Mouse (Mus musculus): ENCODE results near the gene Taar3.

Gene Taar3

DNA sequence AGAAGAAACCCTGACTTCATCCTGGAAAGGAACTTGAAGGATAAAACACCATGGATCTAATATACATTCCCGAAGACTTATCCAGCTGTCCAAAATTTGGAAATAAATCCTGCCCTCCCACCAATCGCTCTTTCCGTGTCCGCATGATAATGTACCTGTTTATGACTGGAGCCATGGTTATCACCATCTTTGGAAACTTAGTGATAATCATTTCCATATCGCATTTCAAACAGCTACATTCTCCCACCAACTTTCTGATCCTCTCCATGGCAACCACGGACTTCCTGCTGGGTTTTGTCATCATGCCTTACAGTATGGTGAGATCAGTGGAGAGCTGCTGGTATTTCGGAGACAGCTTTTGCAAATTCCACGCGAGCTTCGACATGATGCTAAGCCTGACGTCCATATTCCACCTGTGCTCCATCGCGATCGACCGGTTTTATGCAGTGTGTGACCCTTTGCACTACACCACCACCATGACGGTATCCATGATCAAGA, at the start of gene Taar3:
Taar3 (plus strand) TSS at position 51 of the 498 bp plus-strand sequence.
- no peak for DNase-seq

DNA sequence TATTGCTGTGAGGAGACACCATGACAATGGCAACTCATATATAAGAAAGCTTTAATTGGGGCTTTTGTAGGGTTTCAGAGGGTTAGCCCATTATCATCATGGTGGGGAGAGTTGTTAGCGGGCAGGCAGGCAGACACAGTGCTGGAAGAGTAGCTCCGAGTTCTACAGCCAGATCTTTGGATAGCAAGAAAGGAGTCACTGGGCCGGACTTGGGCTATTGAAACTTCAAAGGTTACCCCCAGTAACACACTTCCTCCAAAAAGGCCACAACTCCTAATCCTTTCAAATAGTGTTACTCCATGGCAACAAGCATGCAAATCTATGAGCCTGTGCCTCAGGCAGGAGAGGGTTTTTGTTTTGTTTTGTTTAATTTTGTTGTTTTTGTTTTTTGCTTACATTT, 48.2 kb upstream of the Taar3 start:
- DNase-seq: no peak

DNA sequence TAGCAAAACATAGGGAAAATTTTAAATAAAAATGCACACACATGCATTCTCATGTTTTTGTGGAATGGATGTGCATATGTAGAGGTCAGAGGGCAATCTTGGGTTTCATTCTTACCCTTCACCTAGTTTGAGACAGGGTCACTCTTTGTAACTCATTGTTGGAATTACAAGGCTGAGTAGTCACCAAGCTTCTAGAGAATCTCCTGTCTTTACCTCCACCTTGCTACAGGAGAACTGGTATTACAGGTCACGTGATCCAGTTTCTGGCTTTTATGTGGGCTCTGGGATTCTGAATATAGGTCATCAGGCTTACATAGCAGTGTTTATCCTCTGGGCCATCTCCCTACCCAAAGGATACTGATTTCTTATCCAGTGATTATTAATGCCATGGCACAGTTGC, 43.7 kb upstream of the Taar3 start:
- no peak for DNase-seq

DNA sequence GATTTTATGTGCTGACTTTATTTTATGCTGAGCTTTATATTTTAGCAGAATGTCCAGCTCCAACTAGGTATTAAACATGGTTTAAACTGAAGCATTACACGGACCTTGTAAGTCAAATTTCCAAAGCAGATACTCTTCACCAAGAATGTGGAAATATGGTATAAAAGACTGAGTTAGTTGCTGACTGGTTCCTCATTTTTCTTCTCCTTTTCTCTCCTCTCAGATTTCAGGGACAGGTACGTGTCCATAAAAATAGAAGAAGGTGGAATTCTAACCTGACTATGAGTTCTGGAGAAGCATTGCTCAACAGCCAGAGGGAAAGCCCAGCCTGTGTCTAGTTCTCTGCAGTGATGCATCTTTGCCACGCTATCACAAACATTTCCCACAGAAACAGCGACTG, 29.3 kb upstream of the Taar3 start, which contains the start of gene Taar1:
Taar1 (plus strand) TSS at position 301 of the 400 bp plus-strand sequence.
- no peak for DNase-seq

GRCm38 (mm10) chr10:23922468-23922867, 26.9 kb upstream of the Taar3 start:
- DNase-seq: no peak

DNA sequence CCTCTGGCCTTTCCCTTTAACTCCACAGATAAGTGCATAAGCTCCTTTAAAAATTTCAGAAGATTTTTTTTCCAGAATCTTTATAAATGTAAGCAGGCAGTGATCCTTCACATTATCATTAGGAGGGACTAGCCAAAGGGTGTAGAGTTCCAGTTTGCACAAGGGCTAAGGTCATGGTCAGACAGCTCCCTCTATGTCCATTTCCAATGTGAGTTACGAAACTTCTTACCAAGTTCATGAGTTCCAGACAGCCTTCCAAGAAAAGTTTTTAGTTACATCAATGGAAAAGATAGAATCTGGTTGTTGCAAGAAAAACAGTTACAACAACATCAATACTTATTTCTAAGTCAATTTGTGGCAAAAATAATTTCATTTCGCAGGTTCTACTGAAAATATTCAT, 25.4 kb upstream of the Taar3 start:
- DNase-seq: no peak

GRCm38 (mm10) chr10:23937613-23938012, 11.7 kb upstream of the Taar3 start:
- no peak for DNase-seq

DNA sequence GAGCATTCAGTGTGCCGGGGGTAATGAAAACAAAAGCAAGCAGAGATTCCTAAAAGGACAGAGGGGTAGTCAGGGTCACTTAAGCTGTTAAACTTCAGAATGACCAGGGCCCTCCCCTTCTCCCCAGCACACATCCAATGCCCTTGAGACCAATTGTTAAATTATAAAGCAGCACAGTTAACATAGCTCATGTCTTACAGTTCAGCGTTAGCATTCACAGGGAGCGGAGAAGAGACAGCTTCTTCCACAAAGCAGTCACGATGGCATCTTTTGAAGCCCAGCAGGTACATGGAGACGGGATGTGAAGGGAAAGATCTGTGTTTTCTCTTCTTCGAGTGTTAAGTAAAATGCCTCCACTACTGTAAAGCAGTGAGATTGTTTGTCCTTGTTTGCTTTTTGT, 11.0 kb upstream of the Taar3 start, which contains the start of gene Taar2:
Taar2 (plus strand) TSS at position 261 of the 400 bp plus-strand sequence.
- no peak for DNase-seq

DNA sequence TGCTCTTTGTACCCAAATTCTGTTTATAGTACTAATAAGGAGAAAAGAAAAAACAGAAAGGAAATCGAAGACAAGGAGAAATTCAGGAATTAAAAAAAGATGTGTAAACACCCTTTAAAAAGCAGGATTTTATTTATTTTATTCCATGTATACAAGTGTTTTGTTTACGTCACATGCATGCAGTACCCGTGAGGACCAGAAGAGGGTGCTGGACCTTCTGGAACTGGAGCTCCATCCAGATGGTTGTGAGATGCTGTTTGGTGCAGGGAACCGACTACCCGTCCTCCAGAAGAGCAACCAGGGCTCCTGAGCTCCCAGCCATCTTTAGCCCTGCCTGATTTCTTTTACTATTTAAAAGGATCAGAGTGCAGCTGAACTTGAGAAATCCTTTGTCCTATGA, 6.9 kb upstream of the Taar3 start:
- peak in 1 of 2 experiments; percentile 6 for DNase-seq

DNA sequence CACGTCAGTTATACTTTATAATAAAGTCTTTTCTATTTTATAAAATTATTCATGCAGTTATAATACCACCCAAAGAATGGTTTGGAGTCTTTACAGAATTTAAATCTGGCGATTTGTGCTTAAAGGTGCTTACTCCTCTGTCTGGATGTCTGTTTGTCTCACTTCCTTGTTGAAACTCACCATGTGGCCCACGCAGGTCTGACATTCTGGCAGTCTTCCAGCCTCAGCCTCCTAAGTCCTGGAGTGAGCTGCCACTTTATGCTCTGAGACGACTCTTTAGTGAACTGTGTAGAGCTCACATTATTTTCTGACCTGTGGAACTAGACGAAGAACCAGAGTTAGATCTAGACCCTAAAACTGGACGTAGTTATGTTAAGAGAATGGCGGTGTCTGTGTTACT, 1.3 kb upstream of the Taar3 start:
- no peak for DNase-seq

DNA sequence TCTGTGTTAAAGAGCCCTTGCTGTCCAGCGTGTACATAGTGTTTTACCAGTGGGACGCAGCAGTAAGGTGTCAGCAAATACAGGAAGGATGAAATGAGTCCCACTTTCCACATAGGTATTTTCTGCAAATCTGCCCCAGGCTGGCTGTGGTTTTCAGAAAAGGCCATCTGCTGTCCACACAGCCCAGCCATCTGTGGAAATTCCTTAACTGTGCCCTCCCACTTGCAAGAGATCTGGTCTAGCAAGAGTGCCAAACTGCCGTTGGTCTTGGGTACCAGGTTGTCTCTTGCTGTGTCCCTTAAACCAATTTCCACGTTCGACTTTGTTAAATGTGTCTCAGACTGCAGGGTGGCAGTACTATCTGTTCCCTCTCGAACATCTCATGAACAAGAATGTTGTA, 2.4 kb downstream of the Taar3 start:
- DNase-seq: no peak

DNA sequence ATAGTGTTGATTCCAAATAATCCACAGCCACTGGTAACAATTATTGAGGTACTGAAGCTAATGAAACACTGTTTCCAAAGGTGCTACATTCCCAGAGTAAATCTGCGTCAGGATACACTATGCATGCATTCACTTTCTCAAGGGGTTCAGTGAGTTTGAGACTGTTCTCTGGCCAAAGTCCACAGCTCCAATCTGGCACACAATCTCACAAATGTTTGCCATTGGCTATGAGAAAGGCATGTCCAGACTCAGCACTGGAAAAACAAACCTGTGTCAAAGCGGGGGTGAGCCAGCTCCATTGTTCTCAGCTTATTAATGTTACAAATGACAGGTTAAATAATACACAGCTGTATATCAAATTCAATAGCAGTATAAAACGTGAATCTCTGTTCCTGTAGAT, 9.7 kb downstream of the Taar3 start:
- DNase-seq: no peak

DNA sequence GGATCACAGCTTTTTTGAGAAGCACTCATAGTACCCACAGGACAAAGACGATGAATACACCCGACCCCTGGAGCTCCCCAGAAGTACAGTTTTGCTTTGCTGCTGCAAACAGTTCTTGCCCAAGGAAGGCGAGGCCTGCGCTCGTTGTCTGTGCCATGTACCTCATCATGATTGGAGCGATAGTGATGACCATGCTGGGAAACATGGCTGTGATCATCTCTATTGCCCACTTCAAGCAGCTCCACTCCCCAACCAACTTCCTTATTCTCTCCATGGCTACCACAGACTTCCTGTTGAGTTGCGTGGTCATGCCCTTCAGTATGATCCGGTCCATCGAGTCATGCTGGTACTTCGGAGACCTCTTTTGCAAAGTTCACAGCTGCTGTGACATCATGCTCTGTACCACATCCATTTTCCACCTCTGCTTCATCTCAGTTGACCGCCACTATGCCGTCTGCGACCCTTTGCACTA, 11.1 kb downstream of the Taar3 start, which contains the start of gene Taar4:
Taar4 (plus strand) TSS at position 51 of the 472 bp plus-strand sequence.
- no peak for DNase-seq

- no peak for DNase-seq
Measured at GRCm38 (mm10) chr10:23963444-23963843, 14.1 kb downstream of the Taar3 start.

DNA sequence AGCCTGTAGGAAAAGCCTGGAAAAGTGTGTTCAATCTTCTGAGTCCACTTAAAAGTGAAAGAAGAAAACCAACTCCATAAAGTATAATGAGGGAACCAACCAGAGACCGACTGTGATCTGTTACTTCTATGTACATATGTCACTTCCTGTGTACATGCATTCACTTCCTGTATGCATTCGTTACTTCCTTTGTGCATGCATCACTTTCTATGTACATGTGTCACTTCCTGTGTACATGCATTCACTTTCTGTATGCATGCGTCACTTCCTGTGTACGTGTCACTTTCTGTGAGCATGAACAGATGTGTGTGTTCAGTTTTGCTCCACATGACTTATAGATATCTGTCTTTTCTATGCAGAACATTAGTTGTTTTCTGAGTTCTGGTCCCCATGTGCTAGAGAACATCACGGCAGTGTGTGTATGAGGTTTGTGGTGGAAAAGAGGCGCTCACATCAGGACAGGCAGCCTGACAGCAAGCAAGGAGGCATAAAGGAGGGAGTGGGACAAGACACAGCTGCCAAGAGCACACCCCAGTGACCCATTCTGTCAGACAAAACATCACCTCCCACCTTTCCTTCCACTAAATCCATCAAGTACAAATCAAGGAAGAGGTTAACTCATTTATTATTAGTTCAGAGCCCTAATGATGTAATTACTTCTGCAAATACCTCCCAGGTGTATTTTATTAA, 15.7 kb downstream of the Taar3 start:
- DNase-seq: no peak

DNA sequence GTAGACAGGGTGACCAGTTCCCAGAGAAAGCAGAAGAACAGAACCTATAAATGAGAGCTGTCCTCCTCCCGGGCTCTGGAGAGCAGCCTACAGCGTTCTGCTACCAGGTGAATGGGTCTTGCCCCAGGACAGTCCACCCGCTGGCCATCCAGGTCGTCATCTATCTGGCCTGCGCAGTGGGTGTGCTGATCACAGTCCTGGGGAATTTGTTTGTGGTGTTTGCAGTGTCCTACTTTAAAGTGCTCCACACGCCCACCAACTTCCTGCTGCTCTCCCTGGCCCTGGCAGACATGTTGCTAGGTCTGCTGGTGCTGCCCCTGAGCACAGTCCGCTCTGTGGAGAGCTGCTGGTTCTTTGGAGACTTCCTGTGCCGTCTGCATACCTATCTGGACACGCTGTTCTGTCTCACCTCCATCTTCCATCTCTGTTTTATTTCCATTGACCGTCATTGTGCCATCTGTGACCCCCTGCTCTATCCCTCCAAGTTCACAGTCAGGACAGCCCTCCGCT, 21.4 kb downstream of the Taar3 start, which contains the start of gene Taar5:
Taar5 (plus strand) TSS at position 51 of the 510 bp plus-strand sequence.
- no peak for DNase-seq

GRCm38 (mm10) chr10:23971256-23971655, 21.9 kb downstream of the Taar3 start:
- no peak for DNase-seq

- DNase-seq: no peak
Measured at GRCm38 (mm10) chr10:23977958-23978357, 28.6 kb downstream of the Taar3 start.

GRCm38 (mm10) chr10:23978901-23979705, 29.7 kb downstream of the Taar3 start:
- peak; percentile 67 to 79 for DNase-seq

DNA sequence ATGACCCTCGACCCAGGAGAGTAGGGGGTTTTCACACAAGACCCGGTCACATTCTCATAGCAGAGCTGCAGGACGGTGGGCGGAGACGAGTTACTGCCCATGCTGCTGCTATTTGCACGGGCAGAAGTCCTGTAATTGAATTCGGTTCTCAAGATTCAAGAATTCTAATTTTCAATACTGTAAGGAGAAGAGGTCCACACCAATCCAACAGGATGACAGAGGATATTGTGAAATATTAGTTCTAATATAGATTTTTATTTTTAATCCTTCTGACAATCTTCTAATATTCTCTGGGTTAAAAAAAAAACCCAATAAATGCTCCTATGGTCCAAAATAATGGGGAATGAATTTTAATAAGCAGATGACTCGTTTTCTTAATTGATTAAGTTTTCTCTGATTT, 36.2 kb downstream of the Taar3 start, which contains the start of gene Taar6:
Taar6 (minus strand) TSS at position 101 of the 400 bp plus-strand sequence.
- no peak for DNase-seq

GRCm38 (mm10) chr10:23986419-23986818, 37.1 kb downstream of the Taar3 start:
- no peak for DNase-seq

DNA sequence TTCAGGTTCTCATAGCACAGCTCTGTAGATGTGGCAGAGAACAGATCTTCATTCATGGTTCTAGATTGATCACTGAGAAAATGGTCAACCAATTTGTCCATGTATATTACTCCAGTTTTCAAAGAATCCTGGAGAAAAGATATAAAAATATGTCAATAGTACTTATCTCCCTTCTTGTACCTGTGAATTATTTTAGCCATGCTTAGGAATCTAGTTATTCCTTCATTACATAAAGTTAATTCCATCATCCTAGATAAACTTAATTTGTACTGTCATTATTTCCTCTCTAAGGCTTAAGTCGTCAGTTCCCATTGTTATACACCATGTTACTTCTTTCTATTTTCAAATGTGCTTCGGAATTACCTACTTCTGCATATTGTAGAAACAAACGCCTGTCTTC, 44.0 kb downstream of the Taar3 start, which contains the start of gene Taar7a:
Taar7a (minus strand) TSS at position 101 of the 400 bp plus-strand sequence.
- DNase-seq: no peak

- DNase-seq: no peak
Measured at GRCm38 (mm10) chr10:23999639-24000038, 50.3 kb downstream of the Taar3 start, which contains the start of gene Taar7b. Gene Taar7b (plus strand): TSS chr10:23999939.

Measured in lung, postnatal 4 days (tissue).